Mouse (Mus musculus) embryonic facial prominence, embryonic 10.5 days (tissue): ENCODE measurements at regions not wholly inside any gene's neighbourhood (a gene's known extent, or its start where the extent isn't known, plus 50 kb on each side); places are given as distances from the start of the nearest gene placed in this dataset.

Experiments used
- DNase-seq: peaks from one replicate; pipeline ENCODE4 v3.0.0-alpha.2; 2017; ENCODE audit warnings: low spot score
- H3K27ac ChIP-seq: fragments of 300-500 bp; sonication (generic); replicated peaks from 2 replicates; pipeline ENCODE4 v1.5.1; 2016; ENCODE audit warnings: mild to moderate bottlenecking
- H3K27me3 ChIP-seq: fragments of 300-500 bp; sonication (generic); replicated peaks from 2 replicates; pipeline ENCODE4 v1.6.1; 2016; ENCODE audit warnings: low read depth, mild to moderate bottlenecking; ENCODE audit not compliant: poor library complexity, severe bottlenecking
- H3K36me3 ChIP-seq: fragments of 300-500 bp; sonication (generic); replicated peaks from 2 replicates; pipeline ENCODE4 v1.6.1; 2016; ENCODE audit warnings: mild to moderate bottlenecking, moderate library complexity
- H3K4me1 ChIP-seq: fragments of 300-500 bp; sonication (generic); 2 replicates; pipeline ENCODE4 v1.6.1; 2016
- H3K4me3 ChIP-seq: fragments of 300-500 bp; sonication (generic); 2 replicates; pipeline ENCODE4 v1.5.1; 2016; ENCODE audit warnings: mild to moderate bottlenecking, moderate library complexity
- H3K9me3 ChIP-seq: fragments of 300-500 bp; sonication (generic); 2 replicates; pipeline ENCODE4 v1.6.1; 2016; ENCODE audit warnings: mild to moderate bottlenecking
- WGBS: fragments of 180-500 bp; shearing (Covaris S2); methylation state at CpG from one replicate; pipeline ENCODE4 v1.1.7; 2016; 5-methylcytosine and 5-hydroxymethylcytosine counted together

GRCm38 (mm10) chr12:26012951-26013350, 402.1 kb downstream of the Rnf144a start:
- H3K36me3 ChIP-seq, result no peaks in the 10 kb centered on the region
- no peaks in the 10 kb centered on the region for H3K4me1 ChIP-seq
- H3K27me3 ChIP-seq, result no peaks in the 10 kb centered on the region
- H3K4me3 ChIP-seq, result no peak overlapping the region
- H3K9me3 ChIP-seq, result no peaks in the 10 kb centered on the region
- no peak for DNase-seq
- WGBS, result 85% methylated on average over 5 of the region's 5 CpGs
- no peak overlapping the region for H3K27ac ChIP-seq

GRCm38 (mm10) chr12:25994063-25994462, 421.0 kb downstream of the Rnf144a start:
- H3K36me3 ChIP-seq, result no peaks in the 10 kb centered on the region
- H3K27ac ChIP-seq, result no peak overlapping the region
- 89% methylated on average over 4 of the region's 4 CpGs for WGBS
- no peak overlapping the region for H3K4me3 ChIP-seq
- no peaks in the 10 kb centered on the region for H3K27me3 ChIP-seq
- H3K9me3 ChIP-seq, result no peaks in the 10 kb centered on the region
- DNase-seq, result no peak
- H3K4me1 ChIP-seq, result no peaks in the 10 kb centered on the region

GRCm38 (mm10) chr12:25991801-25992525, 423.1 kb downstream of the Rnf144a start:
- Histone ChIP-seq H3K9me3 (no peaks in the 10 kb centered on the region), H3K27ac (no peak overlapping the region), H3K4me3 (no peak overlapping the region), H3K4me1 (no peaks in the 10 kb centered on the region), H3K36me3 (no peaks in the 10 kb centered on the region), H3K27me3 (no peaks in the 10 kb centered on the region)
- DNase-seq, result no peak
- WGBS, result 82% methylated on average over 6 of the region's 6 CpGs

- 95% methylated on average over 4 of the region's 4 CpGs for WGBS
- Histone ChIP-seq H3K27ac (no peak overlapping the region), H3K36me3 (no peaks in the 10 kb centered on the region), H3K4me3 (no peak overlapping the region), H3K27me3 (no peaks in the 10 kb centered on the region), H3K4me1 (no peaks in the 10 kb centered on the region), H3K9me3 (no peaks in the 10 kb centered on the region)
- DNase-seq, result no peak
Observed at GRCm38 (mm10) chr12:25982545-25982944, 432.5 kb downstream of the Rnf144a start.

- H3K4me1 ChIP-seq, result no peaks in the 10 kb centered on the region
- H3K9me3 ChIP-seq, result no peaks in the 10 kb centered on the region
- no peak for DNase-seq
- H3K27me3 ChIP-seq, result no peaks in the 10 kb centered on the region
- no peak overlapping the region for H3K4me3 ChIP-seq
- 81% methylated on average over 5 of the region's 5 CpGs for WGBS
- H3K36me3 ChIP-seq, result no peaks in the 10 kb centered on the region
- no peak overlapping the region for H3K27ac ChIP-seq
Observed at GRCm38 (mm10) chr12:25978335-25978734, 436.7 kb downstream of the Rnf144a start.

GRCm38 (mm10) chr12:25958584-25958983, 456.5 kb downstream of the Rnf144a start:
- H3K4me3 ChIP-seq, result no peak overlapping the region
- 85% methylated on average over 4 of the region's 4 CpGs for WGBS
- no peaks in the 10 kb centered on the region for H3K27me3 ChIP-seq
- H3K27ac ChIP-seq, result no peak overlapping the region
- H3K4me1 ChIP-seq, result no peaks in the 10 kb centered on the region
- no peak for DNase-seq
- H3K36me3 ChIP-seq, result no peaks in the 10 kb centered on the region
- H3K9me3 ChIP-seq, result no peaks in the 10 kb centered on the region

- H3K4me3 ChIP-seq, result no peak overlapping the region
- no peaks in the 10 kb centered on the region for H3K9me3 ChIP-seq
- H3K36me3 ChIP-seq, result no peaks in the 10 kb centered on the region
- no peaks in the 10 kb centered on the region for H3K27me3 ChIP-seq
- DNase-seq, result no peak
- H3K27ac ChIP-seq, result no peak overlapping the region
- 86% methylated on average over 1 of the region's 1 CpGs for WGBS
- H3K4me1 ChIP-seq, result no peaks in the 10 kb centered on the region
Observed at GRCm38 (mm10) chr12:25957547-25957946, 457.5 kb downstream of the Rnf144a start.

- Histone ChIP-seq H3K4me1 (no peaks in the 10 kb centered on the region), H3K27ac (no peak overlapping the region), H3K4me3 (no peak overlapping the region), H3K27me3 (no peaks in the 10 kb centered on the region), H3K9me3 (no peaks in the 10 kb centered on the region), H3K36me3 (no peaks in the 10 kb centered on the region)
- no peak for DNase-seq
- 85% methylated on average over 7 of the region's 7 CpGs for WGBS
Observed at GRCm38 (mm10) chr12:25947107-25947506, 467.9 kb downstream of the Rnf144a start.

- no peaks in the 10 kb centered on the region for H3K9me3 ChIP-seq
- DNase-seq, result no peak
Observed at GRCm38 (mm10) chr12:25946121-25946520, 468.9 kb downstream of the Rnf144a start.

GRCm38 (mm10) chr12:25938856-25939255, 476.2 kb downstream of the Rnf144a start:
- 87% methylated on average over 6 of the region's 6 CpGs for WGBS
- Histone ChIP-seq H3K27ac (no peak overlapping the region), H3K27me3 (no peaks in the 10 kb centered on the region), H3K36me3 (no peaks in the 10 kb centered on the region), H3K9me3 (no peaks in the 10 kb centered on the region), H3K4me3 (no peak overlapping the region), H3K4me1 (no peaks in the 10 kb centered on the region)
- DNase-seq, result no peak

More at GRCm38 (mm10) chr12:25946121-25946520, 468.9 kb downstream of the Rnf144a start:
- H3K27ac ChIP-seq, result no peak overlapping the region
- H3K27me3 ChIP-seq, result no peaks in the 10 kb centered on the region
- H3K36me3 ChIP-seq, result no peaks in the 10 kb centered on the region
- H3K4me3 ChIP-seq, result no peak overlapping the region
- no peaks in the 10 kb centered on the region for H3K4me1 ChIP-seq
- WGBS, result 90% methylated on average over 3 of the region's 3 CpGs

- Histone ChIP-seq H3K27ac (no peak overlapping the region), H3K4me3 (no peak overlapping the region), H3K4me1 (no peaks in the 10 kb centered on the region), H3K9me3 (no peaks in the 10 kb centered on the region), H3K36me3 (no peaks in the 10 kb centered on the region), H3K27me3 (no peaks in the 10 kb centered on the region)
- no peak for DNase-seq
- WGBS, result 85% methylated on average over 5 of the region's 5 CpGs
Observed at GRCm38 (mm10) chr12:25934946-25935345, 480.1 kb downstream of the Rnf144a start.

- Histone ChIP-seq H3K27me3 (no peaks in the 10 kb centered on the region), H3K9me3 (no peaks in the 10 kb centered on the region), H3K4me3 (no peak overlapping the region), H3K4me1 (no peaks in the 10 kb centered on the region), H3K36me3 (no peaks in the 10 kb centered on the region), H3K27ac (no peak overlapping the region)
- no peak for DNase-seq
- WGBS, result 96% methylated on average over 3 of the region's 3 CpGs
Observed at GRCm38 (mm10) chr12:25934526-25934925, 480.5 kb downstream of the Rnf144a start.

GRCm38 (mm10) chr12:25926367-25926766, 488.7 kb downstream of the Rnf144a start:
- no peak overlapping the region for H3K27ac ChIP-seq
- DNase-seq, result no peak
- H3K27me3 ChIP-seq, result no peaks in the 10 kb centered on the region
- 55% methylated on average over 5 of the region's 5 CpGs for WGBS
- no peaks in the 10 kb centered on the region for H3K9me3 ChIP-seq
- H3K4me3 ChIP-seq, result no peak overlapping the region
- no peaks in the 10 kb centered on the region for H3K36me3 ChIP-seq
- H3K4me1 ChIP-seq, result no peaks in the 10 kb centered on the region
